Mouse (Mus musculus) liver, adult (tissue): ENCODE results near the gene Zbtb43.

Experiments
- GATA4 ChIP-seq: IDR thresholded peaks from 2 replicates; pipeline ENCODE4 v1.6.1; 2014; ENCODE audit warnings: mild to moderate bottlenecking, low read length; ENCODE audit not compliant: insufficient replicate concordance

Gene Zbtb43

GRCm38 (mm10) chr2:33444358-33444757 lies 24.0 kb downstream of the Zbtb43 start:
- no peak for TF ChIP-seq GATA4

GRCm38 (mm10) chr2:33442701-33443100 lies 25.7 kb downstream of the Zbtb43 start:
- no peak for TF ChIP-seq GATA4

- TF ChIP-seq GATA4 = no peak
Measured at GRCm38 (mm10) chr2:33440893-33441292, 27.5 kb downstream of the Zbtb43 start.

GRCm38 (mm10) chr2:33439980-33440670 lies 28.2 kb downstream of the Zbtb43 start:
- no peak for TF ChIP-seq GATA4

- no peak for TF ChIP-seq GATA4
Measured at GRCm38 (mm10) chr2:33439471-33439881, 28.9 kb downstream of the Zbtb43 start.

GRCm38 (mm10) chr2:33438377-33438776 lies 30.0 kb downstream of the Zbtb43 start:
- no peak for TF ChIP-seq GATA4

GRCm38 (mm10) chr2:33437184-33437583 lies 31.2 kb downstream of the Zbtb43 start:
- no peak for TF ChIP-seq GATA4

GRCm38 (mm10) chr2:33436035-33436580 lies 32.3 kb downstream of the Zbtb43 start:
- TF ChIP-seq GATA4 = no peak

GRCm38 (mm10) chr2:33435036-33435650 lies 33.2 kb downstream of the Zbtb43 start:
- no peak for TF ChIP-seq GATA4

- TF ChIP-seq GATA4 = no peak
Measured at GRCm38 (mm10) chr2:33432877-33433276, 35.5 kb downstream of the Zbtb43 start.

- peak; percentile 12; the same call in 1 of the 2 replicates for TF ChIP-seq GATA4
Measured at GRCm38 (mm10) chr2:33430771-33431699, 37.3 kb downstream of the Zbtb43 start, which contains the start of gene Zbtb34. Gene Zbtb34 (minus strand): TSS chr2:33431324.

GRCm38 (mm10) chr2:33430081-33430770 lies 38.1 kb downstream of the Zbtb43 start:
- TF ChIP-seq GATA4 = no peak

GRCm38 (mm10) chr2:33429339-33429738 lies 39.0 kb downstream of the Zbtb43 start:
- peak; percentile 18; the same call in 1 of the 2 replicates for TF ChIP-seq GATA4

- no peak for TF ChIP-seq GATA4
Measured at GRCm38 (mm10) chr2:33426640-33427398, 41.5 kb downstream of the Zbtb43 start.
